Mouse (Mus musculus) lung, postnatal 10 days (tissue): ENCODE measurements around the gene Dhrs3.
A peak's percentile ranks its signal among the peaks of the same experiment; 100 is the strongest.

Experiments used
- DNase-seq: peaks from one replicate; pipeline ENCODE4 v3.0.0; 2021

Dhrs3 gene

GRCm38 (mm10) chr4:144892133-144892936, at the start of gene Dhrs3:
Dhrs3 (plus strand) TSS chr4:144892827.
- DNase-seq, result peak; percentile 94

GRCm38 (mm10) chr4:144861756-144862505, 30.7 kb upstream of the Dhrs3 start:
- no peak for DNase-seq

GRCm38 (mm10) chr4:144867926-144868325, 24.7 kb upstream of the Dhrs3 start:
- no peak for DNase-seq

GRCm38 (mm10) chr4:144868584-144868983, 24.0 kb upstream of the Dhrs3 start:
- DNase-seq, result no peak

- no peak for DNase-seq
These were observed 19.7 kb upstream of the Dhrs3 start for GRCm38 (mm10) chr4:144872905-144873304.

- DNase-seq, result no peak
These were observed 17.0 kb upstream of the Dhrs3 start for GRCm38 (mm10) chr4:144875576-144876093.

- no peak for DNase-seq
These were observed 13.1 kb upstream of the Dhrs3 start for GRCm38 (mm10) chr4:144879549-144879948.

GRCm38 (mm10) chr4:144881376-144881775, 11.3 kb upstream of the Dhrs3 start:
- DNase-seq, result no peak

GRCm38 (mm10) chr4:144882881-144883331, 9.7 kb upstream of the Dhrs3 start:
- DNase-seq, result peak; percentile 38

- DNase-seq, result no peak
These were observed 6.2 kb upstream of the Dhrs3 start for GRCm38 (mm10) chr4:144886460-144886859.

GRCm38 (mm10) chr4:144888750-144889149, 3.9 kb upstream of the Dhrs3 start:
- no peak for DNase-seq

- no peak for DNase-seq
These were observed 2.9 kb upstream of the Dhrs3 start for GRCm38 (mm10) chr4:144889505-144890301.

- peak; percentile 76 for DNase-seq
These were observed 1.9 kb upstream of the Dhrs3 start for GRCm38 (mm10) chr4:144890690-144891120.

- peak; percentile 37 for DNase-seq
These were observed 1.4 kb upstream of the Dhrs3 start for GRCm38 (mm10) chr4:144891121-144891711.

- DNase-seq, result no peak
These were observed 889 bp upstream of the Dhrs3 start for GRCm38 (mm10) chr4:144891743-144892132.

GRCm38 (mm10) chr4:144892937-144893272, 278 bp downstream of the Dhrs3 start:
- DNase-seq, result no peak

- DNase-seq, result peak; percentile 71
These were observed 1.2 kb downstream of the Dhrs3 start for GRCm38 (mm10) chr4:144893561-144894486.

- peak; percentile 59 for DNase-seq
These were observed 2.0 kb downstream of the Dhrs3 start for GRCm38 (mm10) chr4:144894487-144895210.

- peak; percentile 69 for DNase-seq
These were observed 2.6 kb downstream of the Dhrs3 start for GRCm38 (mm10) chr4:144895211-144895590.

- peak; percentile 85 for DNase-seq
These were observed 3.7 kb downstream of the Dhrs3 start for GRCm38 (mm10) chr4:144896321-144896720.
